8 mouse cellular contexts compared by ENCODE assay signal in genomic region chr7:92876066-92876465, GRCm38 (mm10). TPM values are rescaled to one million over a fixed set of nuclear protein-coding genes. Genes with fewer than 3 reads are reported as not detected.
DNase-seq lines count a peak whose midpoint lies in the region; ATAC-seq and TF ChIP-seq lines count a peak whose summit lies in the region.

No protein-coding gene starts in this region.

- WGBS in forebrain, embryonic 16.5 days = 42% methylated on average over 3 of the region's 3 CpGs
- WGBS in kidney, embryonic 14.5 days = 17% methylated on average over 3 of the region's 3 CpGs
- WGBS in midbrain, embryonic 16.5 days = 41% methylated on average over 3 of the region's 3 CpGs

- peak overlapping the region; percentile 92 for H3K4me3 ChIP-seq in E14TG2a.4 (replicated peaks; ENCODE audit: low read length)
- no peak overlapping the region; the same call in 1 of the 2 replicates for H3K4me3 ChIP-seq in forebrain, embryonic 16.5 days (replicated peaks; ENCODE audit: low read length)
- peak overlapping the region; percentile 60; the same call in 1 of the 2 replicates for H3K4me3 ChIP-seq in kidney, embryonic 14.5 days (ENCODE audit: low read length)
- H3K4me3 ChIP-seq in midbrain, embryonic 16.5 days (ENCODE audit: low read depth, low read length) = peak overlapping the region; percentile 58

- H3K36me3 ChIP-seq in E14TG2a.4 (ENCODE audit: insufficient read depth, low read length) = peaks cover 27% of the 10 kb centered on the region
- H3K36me3 ChIP-seq in forebrain, embryonic 16.5 days (ENCODE audit: control insufficient read depth, insufficient read depth) = no peaks in the 10 kb centered on the region
- no peaks in the 10 kb centered on the region; the same call in 1 of the 2 replicates for H3K36me3 ChIP-seq in kidney, embryonic 14.5 days (ENCODE audit: control insufficient read depth, insufficient read depth, low read length)
- H3K36me3 ChIP-seq in midbrain, embryonic 16.5 days (ENCODE audit: control insufficient read depth, insufficient read depth, low read length) = no peaks in the 10 kb centered on the region

- peak overlapping the region; percentile 84 for H3K4me2 ChIP-seq in forebrain, embryonic 16.5 days (ENCODE audit: low read length)
- H3K4me2 ChIP-seq in kidney, embryonic 14.5 days (replicated peaks; ENCODE audit: low read depth, low read length) = peak overlapping the region; percentile 65
- H3K4me2 ChIP-seq in midbrain, embryonic 16.5 days (ENCODE audit: low read length) = peak overlapping the region; percentile 64

- H3K27me3 ChIP-seq in E14TG2a.4 (ENCODE audit: insufficient read depth, low read length) = no peaks in the 10 kb centered on the region
- H3K27me3 ChIP-seq in forebrain, embryonic 16.5 days (replicated peaks; ENCODE audit: control insufficient read depth, insufficient read depth, low read length) = no peaks in the 10 kb centered on the region
- H3K27me3 ChIP-seq in kidney, embryonic 14.5 days (ENCODE audit: control insufficient read depth, insufficient read depth, low read length) = no peaks in the 10 kb centered on the region
- H3K27me3 ChIP-seq in midbrain, embryonic 16.5 days (ENCODE audit: control insufficient read depth, insufficient read depth, low read depth, low read length) = no peaks in the 10 kb centered on the region

- ATAC-seq in forebrain, embryonic 16.5 days = no peak
- ATAC-seq in kidney, embryonic 14.5 days (ENCODE audit: low FRiP score, low TSS enrichment) = no peak
- ATAC-seq in midbrain, embryonic 16.5 days = no peak

- no peak overlapping the region for H3K27ac ChIP-seq in forebrain, embryonic 16.5 days (ENCODE audit: low read length)
- no peak overlapping the region; the same call in 1 of the 2 replicates for H3K27ac ChIP-seq in kidney, embryonic 14.5 days (ENCODE audit: low read depth, low read length)
- H3K27ac ChIP-seq in midbrain, embryonic 16.5 days (ENCODE audit: low read length) = no peak overlapping the region; the same call in 1 of the 2 replicates

- no peak for TF ChIP-seq CTCF in E14TG2a.4 (conservative IDR thresholded peaks at IDR 0.05; ENCODE audit: low read length)

- peaks cover 17% of the 10 kb centered on the region for H3K4me1 ChIP-seq in E14TG2a.4 (replicated peaks; ENCODE audit: low read depth, low read length)
- peaks cover 23% of the 10 kb centered on the region for H3K4me1 ChIP-seq in forebrain, embryonic 16.5 days (replicated peaks; ENCODE audit: control insufficient read depth, insufficient read depth, low read length)
- H3K4me1 ChIP-seq in kidney, embryonic 14.5 days (ENCODE audit: control insufficient read depth, insufficient read depth, low read length) = peaks cover 13% of the 10 kb centered on the region; the same call in 1 of the 2 replicates
- H3K4me1 ChIP-seq in midbrain, embryonic 16.5 days (ENCODE audit: control insufficient read depth, insufficient read depth, low read length) = peaks cover 14% of the 10 kb centered on the region

- peaks cover 5% of the 10 kb centered on the region; the same call in 1 of the 2 replicates for H3K9me3 ChIP-seq in E14TG2a.4 (ENCODE audit: low read length)
- H3K9me3 ChIP-seq in forebrain, embryonic 16.5 days (ENCODE audit: control insufficient read depth, low read length) = no peaks in the 10 kb centered on the region
- H3K9me3 ChIP-seq in kidney, embryonic 14.5 days (ENCODE audit: control insufficient read depth, low read length) = no peaks in the 10 kb centered on the region
- H3K9me3 ChIP-seq in midbrain, embryonic 16.5 days (replicated peaks; ENCODE audit: control insufficient read depth, low read length, poor library complexity, severe bottlenecking) = no peaks in the 10 kb centered on the region

- peak; percentile 33 for DNase-seq in adrenal gland, adult 2 months
- no peak for DNase-seq in adrenal gland, adult 18-20 months (ENCODE audit: low spot score in 2 of 2)
- no peak for DNase-seq in urinary bladder, postnatal 36 days (ENCODE audit: low spot score in 2 of 2)
- no peak for DNase-seq in left cerebral cortex, adult 11 months (ENCODE audit: low spot score)

- H3K9ac ChIP-seq in forebrain, embryonic 16.5 days (replicated peaks; ENCODE audit: low read depth, low read length) = no peak overlapping the region
- peak overlapping the region; percentile 75 for H3K9ac ChIP-seq in kidney, embryonic 14.5 days (ENCODE audit: low read depth, low read length)
- H3K9ac ChIP-seq in midbrain, embryonic 16.5 days (ENCODE audit: low read depth, low read length) = no peak overlapping the region

RNA-seq across cellular contexts. Expression of gene Prcp, which starts 1.8 kb away (rescaled TPM):
- total RNA-seq in adrenal gland, adult 2 months (2021) = 10 to 100 TPM; 11.2 to 11.3 TPM
- 14.0 and 16.3 TPM in 2 replicates for polyA plus RNA-seq in adrenal gland, adult 2 months (2012; rRNA removed)
- total RNA-seq in adrenal gland, adult 18-20 months (2021) = 10 to 100 TPM; 12.1 to 13.4 TPM
- polyA plus RNA-seq in forebrain, embryonic 16.5 days (2015; fragmentation: Nextera tagmentation; extraction: Ambion mirVana) = 17.3 and 19.7 TPM in 2 replicates
- polyA plus RNA-seq in kidney, embryonic 14.5 days (2014; fragmentation: Nextera tagmentation; extraction: Ambion mirVana) = 21.5 and 24.2 TPM in 2 replicates
- 18.9 and 22.0 TPM in 2 replicates for polyA plus RNA-seq in midbrain, embryonic 16.5 days (2015; fragmentation: Nextera tagmentation; extraction: Ambion mirVana)

RNA-seq across cellular contexts. Expression of gene Ddias, which starts 2.0 kb away (rescaled TPM):
- total RNA-seq in adrenal gland, adult 2 months (2021) = 1 to 10 TPM in 1 of 2 experiments, under 1 TPM in 1; 0.45 to 1.1 TPM
- polyA plus RNA-seq in adrenal gland, adult 2 months (2012; rRNA removed) = not detected in 2 replicates
- under 1 TPM; 0.42 to 0.86 TPM for total RNA-seq in adrenal gland, adult 18-20 months (2021)
- polyA plus RNA-seq in forebrain, embryonic 16.5 days (2015; fragmentation: Nextera tagmentation; extraction: Ambion mirVana) = 6.6 and 9.6 TPM in 2 replicates
- 10.4 and 17.6 TPM in 2 replicates for polyA plus RNA-seq in kidney, embryonic 14.5 days (2014; fragmentation: Nextera tagmentation; extraction: Ambion mirVana)
- polyA plus RNA-seq in midbrain, embryonic 16.5 days (2015; fragmentation: Nextera tagmentation; extraction: Ambion mirVana) = 3.1 and 4.7 TPM in 2 replicates
